Mouse (Mus musculus) spleen, embryonic (tissue): ENCODE measurements around the gene Smarcd3.

Experiments
- CTCF ChIA-PET: fragments of 350-600 bp; sonication (Branson Sonifier 250); formaldehyde crosslinking; loops from one replicate; lab custom pipeline; 2022; lab: Charles Lee

Smarcd3 gene

DNA sequence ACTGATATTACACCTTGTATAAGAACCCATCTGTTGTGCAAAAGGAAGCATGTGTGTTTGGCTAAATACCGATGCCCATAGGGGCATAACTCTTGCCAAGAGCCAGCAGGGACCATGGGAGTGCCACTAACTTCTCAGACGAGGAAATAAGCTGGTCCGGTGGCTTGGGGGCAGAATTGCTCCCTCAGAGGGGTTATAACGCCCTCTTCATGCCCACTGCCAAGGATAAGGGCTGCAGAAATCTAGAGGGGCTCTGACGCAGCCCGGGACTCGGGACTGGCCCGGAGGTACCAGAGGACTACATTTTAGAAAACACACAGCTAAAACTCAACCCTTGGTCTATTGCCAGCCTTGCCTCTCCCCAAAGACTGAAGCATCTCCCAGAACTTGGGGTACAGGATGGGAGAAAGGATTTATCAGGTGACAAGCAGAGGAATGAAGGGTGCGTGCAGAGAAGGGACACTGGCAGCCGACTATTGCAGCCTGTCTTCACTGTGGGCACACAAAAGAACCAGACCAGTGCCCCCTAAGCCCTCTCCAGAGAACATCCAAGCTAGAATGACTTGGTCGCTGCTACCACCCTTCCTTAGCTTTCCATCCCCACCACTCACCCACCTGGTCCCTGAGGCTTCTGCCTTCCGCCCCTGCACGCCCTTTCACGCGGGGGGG is 26.2 kb downstream of the Smarcd3 start:
- CTCF ChIA-PET, result interaction anchor here (0.5 kb wide), 1 partner anchor 559 kb away, joined by 3 read pairs; no protein-coding TSS in a partner anchor

GRCm38 (mm10) chr5:24597221-24597728 is 26.9 kb downstream of the Smarcd3 start:
- CTCF ChIA-PET, result interaction anchor here (0.7 to 1.6 kb wide), 2 partner anchors 11 to 694 kb away, joined by 9 read pairs; partner anchors contain the start of gene Chpf2

GRCm38 (mm10) chr5:24596519-24597171 is 27.6 kb downstream of the Smarcd3 start:
- CTCF ChIA-PET, result interaction anchor here (0.7 to 1.6 kb wide), 2 partner anchors 10 to 694 kb away, joined by 9 read pairs; partner anchors contain the start of gene Chpf2

GRCm38 (mm10) chr5:24595786-24596380 is 28.3 kb downstream of the Smarcd3 start:
- CTCF ChIA-PET, result interaction anchor here (1.6 kb wide), 1 partner anchor 9 kb away, joined by 9 read pairs; the partner anchor contains the start of gene Chpf2

DNA sequence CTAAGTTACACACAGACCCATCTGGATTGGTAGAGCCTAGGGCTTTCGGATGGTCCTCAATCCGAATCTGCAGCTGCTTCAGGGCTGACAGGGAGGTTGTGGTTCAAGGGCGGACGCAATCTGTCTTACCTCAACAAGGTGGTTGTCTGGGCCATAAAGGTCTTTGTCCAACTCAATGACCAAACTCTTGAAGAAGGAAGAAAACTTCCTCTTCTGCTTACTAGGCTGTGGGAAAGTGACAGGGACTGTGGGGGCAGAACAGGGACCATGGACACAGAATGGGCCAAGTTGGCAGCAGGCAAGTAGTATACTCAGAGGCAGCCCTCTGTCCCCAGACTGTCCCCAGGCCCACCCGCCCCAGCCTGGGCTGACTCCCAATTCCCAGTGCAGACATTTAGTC is 28.9 kb downstream of the Smarcd3 start:
- CTCF ChIA-PET, result no interaction called here

GRCm38 (mm10) chr5:24594346-24594745 is 29.9 kb downstream of the Smarcd3 start:
- CTCF ChIA-PET, result no interaction called here

- CTCF ChIA-PET, result interaction anchor here (0.6 kb wide), 1 partner anchor 528 kb away, joined by 3 read pairs; no protein-coding TSS in a partner anchor
Observed at GRCm38 (mm10) chr5:24593928-24594327, 30.3 kb downstream of the Smarcd3 start.

- CTCF ChIA-PET, result interaction anchor here (0.6 kb wide), 1 partner anchor 528 kb away, joined by 3 read pairs; no protein-coding TSS in a partner anchor
Observed at GRCm38 (mm10) chr5:24593230-24593629, 31.0 kb downstream of the Smarcd3 start.

DNA sequence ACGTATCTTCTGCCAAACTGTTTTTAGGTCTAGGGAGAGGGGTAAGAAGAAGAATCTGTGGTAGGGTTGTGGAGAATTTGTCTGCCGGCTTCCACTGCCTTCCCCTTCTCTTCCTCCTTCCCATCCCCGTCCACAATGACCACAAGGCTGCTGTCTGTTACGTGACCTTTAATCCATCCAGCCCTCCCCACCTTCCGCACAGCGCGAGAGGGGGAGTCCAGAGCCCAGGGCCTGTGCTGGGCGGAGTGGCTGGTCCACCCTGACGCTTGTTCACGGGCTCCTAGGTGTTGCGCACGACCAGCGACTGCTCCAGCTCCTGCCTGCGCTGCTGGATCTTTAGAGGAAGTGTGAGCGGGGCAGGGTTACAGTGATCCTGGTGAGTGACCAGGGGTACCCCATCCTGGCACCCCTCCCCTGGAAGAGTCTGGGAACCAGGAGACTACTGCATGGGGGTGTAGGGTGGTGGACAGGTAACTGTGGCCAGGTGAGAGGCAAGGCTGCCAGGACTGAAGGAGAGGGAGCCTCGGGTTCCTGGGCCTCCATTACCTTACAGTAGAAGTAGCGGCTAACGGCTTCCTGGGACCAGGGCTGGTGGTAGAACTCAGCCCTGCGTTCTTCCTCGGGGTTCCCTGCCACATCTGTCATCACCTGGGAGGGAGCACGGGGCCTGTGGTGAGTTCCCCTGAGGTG is 31.6 kb downstream of the Smarcd3 start:
- CTCF ChIA-PET, result no interaction called here

GRCm38 (mm10) chr5:24591796-24592470 is 32.3 kb downstream of the Smarcd3 start:
- CTCF ChIA-PET, result no interaction called here

GRCm38 (mm10) chr5:24591268-24591721 is 32.9 kb downstream of the Smarcd3 start:
- CTCF ChIA-PET, result no interaction called here

- CTCF ChIA-PET, result interaction anchor here (0.6 kb wide), 1 partner anchor 61 kb away, joined by 10 read pairs; no protein-coding TSS in a partner anchor
Observed at GRCm38 (mm10) chr5:24589511-24590500, 34.4 kb downstream of the Smarcd3 start.

GRCm38 (mm10) chr5:24587200-24587577 is 37.0 kb downstream of the Smarcd3 start:
- CTCF ChIA-PET, result interaction anchor here (0.6 to 2.2 kb wide), 3 partner anchors 10 to 102 kb away, joined by 3 to 9 read pairs (median 3); no protein-coding TSS in a partner anchor

DNA sequence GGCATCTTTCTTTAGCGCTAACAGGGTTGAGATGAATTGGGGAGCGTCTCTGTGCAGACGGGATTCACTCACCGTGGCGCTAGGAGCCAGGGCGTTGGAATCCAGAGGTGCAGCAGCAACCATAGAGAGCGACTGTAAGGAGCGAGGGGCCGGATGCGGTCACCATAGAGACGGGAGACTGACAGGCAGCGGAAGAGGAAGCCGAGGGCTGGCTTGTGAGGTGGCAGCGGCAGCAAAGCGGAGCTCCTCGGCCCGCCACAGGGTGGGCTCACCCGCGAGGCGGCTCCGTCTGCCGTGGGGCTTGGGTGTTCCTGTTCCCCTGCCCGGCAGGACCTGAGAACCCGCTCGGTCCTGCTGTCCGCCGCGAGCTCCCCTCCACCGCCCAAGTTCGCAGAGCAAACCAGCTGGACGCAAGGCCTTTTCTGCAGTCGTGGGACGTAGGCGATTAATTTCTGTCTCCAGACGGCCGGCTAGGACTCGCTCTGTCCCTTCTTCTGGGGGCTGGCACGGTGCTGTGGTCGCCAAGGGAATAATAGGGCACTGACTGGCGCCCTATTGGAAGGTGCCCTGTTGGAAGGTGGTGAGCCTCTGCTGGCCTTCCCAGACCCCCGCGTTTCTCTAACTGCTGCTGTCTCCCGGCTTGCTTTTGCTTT is 37.5 kb downstream of the Smarcd3 start, which contains the start of gene Chpf2:
Gene Chpf2 (plus strand): TSS at position 195 of the 653 bp plus-strand sequence.
- CTCF ChIA-PET, result interaction anchor here (0.6 to 2.2 kb wide), 3 partner anchors 10 to 102 kb away, joined by 3 to 9 read pairs (median 3); no protein-coding TSS in a partner anchor

- CTCF ChIA-PET, result interaction anchor here (2.2 kb wide), 1 partner anchor 11 kb away, joined by 9 read pairs; no protein-coding TSS in a partner anchor
Observed at GRCm38 (mm10) chr5:24586106-24586505, 38.1 kb downstream of the Smarcd3 start.

DNA sequence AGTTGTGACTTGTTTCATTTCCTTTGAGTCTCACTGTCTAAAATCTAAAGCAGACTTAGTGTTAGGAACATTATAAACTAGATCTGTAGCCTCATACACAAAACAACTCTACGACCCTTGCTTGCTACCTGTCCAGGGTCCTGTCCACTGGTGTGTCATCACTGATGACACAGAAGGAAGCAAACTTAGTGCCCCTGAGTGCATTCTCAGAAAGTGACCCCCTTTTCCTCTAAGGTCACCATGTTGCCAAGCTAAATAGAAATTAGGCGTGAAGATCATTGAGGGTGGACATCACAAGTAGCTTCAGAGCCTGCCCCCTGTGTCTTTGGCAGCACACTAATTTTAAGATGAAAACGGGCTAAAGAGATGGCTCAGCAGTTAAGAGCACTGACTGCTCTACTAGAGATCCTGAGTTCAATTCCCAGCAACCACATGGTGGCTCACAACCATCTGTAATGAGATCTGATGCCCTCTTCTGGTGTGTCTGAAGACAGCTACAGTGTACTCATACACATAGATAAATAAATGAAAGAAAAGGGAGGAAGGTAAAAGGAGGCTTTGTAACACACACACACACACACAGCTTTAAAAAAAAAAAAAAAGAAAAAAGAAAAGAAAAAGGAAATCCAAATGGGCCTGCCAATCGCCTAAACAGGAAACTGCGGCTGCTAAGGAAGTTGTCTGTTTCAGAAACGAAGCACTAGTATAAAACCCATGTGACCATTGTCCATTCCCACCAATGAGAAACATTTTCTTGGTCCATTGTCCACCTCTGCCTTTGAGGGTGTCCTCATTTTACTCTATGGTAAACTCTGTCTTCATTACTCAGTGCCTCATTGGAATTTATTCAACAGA is 45.9 kb downstream of the Smarcd3 start:
- CTCF ChIA-PET, result no interaction called here

DNA sequence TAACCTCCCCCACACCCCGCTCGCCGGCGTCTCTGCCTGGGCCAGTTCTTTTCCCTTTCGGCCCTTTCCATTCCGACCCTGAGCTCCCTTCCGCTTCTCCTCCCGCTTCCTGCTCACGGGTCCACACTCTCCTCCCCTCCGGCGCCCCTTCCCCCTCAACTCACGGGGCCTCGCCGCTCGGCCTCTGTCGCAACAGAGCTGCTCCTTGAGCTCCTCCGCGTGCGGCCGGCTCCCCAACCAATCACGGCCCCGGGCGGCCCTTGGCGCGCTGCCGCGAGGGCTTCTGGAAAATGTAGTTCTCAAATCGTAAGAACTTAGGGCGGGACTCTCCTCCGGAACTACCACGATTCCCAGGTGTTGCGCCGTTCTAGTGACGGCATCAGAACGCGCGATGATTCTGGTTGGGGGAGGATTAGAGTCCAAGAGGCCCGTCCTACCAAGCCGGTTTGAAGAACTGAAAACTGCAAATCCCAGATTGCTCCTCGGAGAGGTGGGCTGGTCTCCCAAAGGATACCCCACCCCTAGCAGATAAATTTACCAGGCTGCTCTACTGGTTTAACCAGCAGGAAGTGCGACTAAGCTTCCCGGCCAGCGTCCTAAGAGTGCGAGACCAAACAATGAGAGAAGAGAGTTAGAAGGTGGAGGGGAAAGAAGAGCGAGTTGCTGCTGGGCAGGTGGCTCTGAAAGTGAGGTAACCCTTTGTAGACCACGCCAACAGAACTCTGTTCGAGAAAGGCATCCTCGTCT is 46.9 kb downstream of the Smarcd3 start, which contains the start of gene Abcf2:
Gene Abcf2 (minus strand): TSS at position 285 of the 747 bp plus-strand sequence.
- CTCF ChIA-PET, result no interaction called here
